Mouse (Mus musculus): ENCODE data around the gene Exosc5.

Gene Exosc5

GRCm38 (mm10) chr7:25677013-25677412 lies 18.0 kb downstream of the Exosc5 start:
- no peak for DNase-seq (ENCODE audit: low spot score in 2 of 2)

GRCm38 (mm10) chr7:25679971-25680370 lies 21.0 kb downstream of the Exosc5 start:
- no peak for DNase-seq (ENCODE audit: low spot score in 2 of 2)

GRCm38 (mm10) chr7:25680514-25681258 lies 21.7 kb downstream of the Exosc5 start, which contains the start of gene B9d2:
Gene B9d2, plus strand, starts transcription at chr7:25680780.
- DNase-seq (ENCODE audit: low spot score in 2 of 2): peak; percentile 94 to 98

GRCm38 (mm10) chr7:25681341-25682231 lies 22.6 kb downstream of the Exosc5 start:
- DNase-seq (ENCODE audit: low spot score in 2 of 2): peak; percentile 61 to 66

- peak; percentile 55 to 60 for DNase-seq (ENCODE audit: low spot score in 2 of 2)
These were observed 24.7 kb downstream of the Exosc5 start for GRCm38 (mm10) chr7:25683474-25684180.

GRCm38 (mm10) chr7:25684659-25685058 lies 25.7 kb downstream of the Exosc5 start:
- no peak for DNase-seq (ENCODE audit: low spot score in 2 of 2)

- no peak for DNase-seq (ENCODE audit: low spot score in 2 of 2)
These were observed 27.0 kb downstream of the Exosc5 start for GRCm38 (mm10) chr7:25685926-25686470.

- DNase-seq (ENCODE audit: low spot score in 2 of 2): peak; percentile 90 to 92
These were observed 27.9 kb downstream of the Exosc5 start, which contains the start of gene Tgfb1 for GRCm38 (mm10) chr7:25686680-25687531. Gene Tgfb1, plus strand, starts transcription at chr7:25687002.

- peak; percentile 66 to 83 for DNase-seq (ENCODE audit: low spot score in 2 of 2)
These were observed 28.9 kb downstream of the Exosc5 start for GRCm38 (mm10) chr7:25687811-25688401.

GRCm38 (mm10) chr7:25688810-25689586 lies 30.0 kb downstream of the Exosc5 start:
- peak; percentile 69 to 75 for DNase-seq (ENCODE audit: low spot score in 2 of 2)

- DNase-seq (ENCODE audit: low spot score in 2 of 2): no peak
These were observed 30.6 kb downstream of the Exosc5 start for GRCm38 (mm10) chr7:25689603-25690021.

GRCm38 (mm10) chr7:25690051-25690450 lies 31.1 kb downstream of the Exosc5 start:
- no peak for DNase-seq (ENCODE audit: low spot score in 2 of 2)

- no peak for DNase-seq (ENCODE audit: low spot score in 2 of 2)
These were observed 35.1 kb downstream of the Exosc5 start for GRCm38 (mm10) chr7:25694104-25694503.

GRCm38 (mm10) chr7:25699851-25700250 lies 40.9 kb downstream of the Exosc5 start:
- DNase-seq (ENCODE audit: low spot score in 2 of 2): no peak

GRCm38 (mm10) chr7:25700732-25701131 lies 41.8 kb downstream of the Exosc5 start:
- DNase-seq (ENCODE audit: low spot score in 2 of 2): no peak

- no peak for DNase-seq (ENCODE audit: low spot score in 2 of 2)
These were observed 43.4 kb downstream of the Exosc5 start for GRCm38 (mm10) chr7:25702350-25702749.

GRCm38 (mm10) chr7:25703793-25704494 lies 45.0 kb downstream of the Exosc5 start:
- DNase-seq (ENCODE audit: low spot score in 2 of 2): no peak

GRCm38 (mm10) chr7:25704716-25705364 lies 45.9 kb downstream of the Exosc5 start:
- no peak for DNase-seq (ENCODE audit: low spot score in 2 of 2)
